Mouse (Mus musculus): ENCODE data around the gene Serinc5. TPM values are rescaled to one million over a fixed set of nuclear protein-coding genes. Genes with fewer than 3 reads are reported as not detected.

The Serinc5 gene
- total and polyA plus RNA-seq, 3 experiments = 10.3 to 12.4 (median 12.0) TPM

DNA sequence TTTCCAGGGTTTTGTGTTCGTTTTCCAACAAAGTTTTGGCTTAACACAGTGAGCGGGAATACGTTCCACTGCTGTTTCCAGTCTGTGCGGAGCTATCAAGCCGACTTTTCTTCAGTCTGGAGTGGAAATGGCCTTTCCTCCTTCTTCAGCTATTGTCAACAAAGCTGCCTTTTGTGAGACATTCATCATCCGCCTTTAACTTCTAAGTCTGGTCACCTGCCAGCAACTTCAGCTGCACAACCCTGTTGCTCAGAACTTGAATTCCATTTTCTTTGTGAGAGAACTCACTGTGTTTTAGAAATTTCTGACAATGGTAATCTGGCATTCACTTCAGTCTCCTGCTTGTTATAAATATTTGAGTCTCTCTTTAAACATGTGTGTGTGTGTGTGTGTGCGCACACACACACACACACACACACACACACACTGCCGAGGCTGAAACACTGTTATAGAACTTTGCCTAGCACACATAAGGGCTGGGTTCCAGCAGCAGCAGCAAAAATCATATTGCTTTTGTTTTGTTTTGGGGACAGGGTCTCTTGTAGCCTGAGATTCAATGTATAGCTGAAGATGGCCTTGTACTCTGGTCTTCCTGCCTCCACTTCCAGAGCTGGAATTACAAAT lies 26.7 kb upstream of the Serinc5 start:
- Histone ChIP-seq H3K4me1 (ENCODE audit: control insufficient read depth, insufficient read depth, low read length) (peaks cover 5% of the 10 kb centered on the region), H3K27me3 (ENCODE audit: control insufficient read depth, insufficient read depth, low read length) (no peaks in the 10 kb centered on the region), H3K79me2 (replicated peaks; ENCODE audit: control insufficient read depth, insufficient read depth, low read length) (no peaks in the 10 kb centered on the region), H3K4me3 (no peak overlapping the region), H3K27ac (no peak overlapping the region), H3K36me3 (ENCODE audit: control insufficient read depth, insufficient read depth, low read length) (no peaks in the 10 kb centered on the region), H3K9ac (ENCODE audit: low read depth, low read length) (no peak overlapping the region)
- intact Hi-C loops (cut with DNase I) = no loop called here
- TF ChIP-seq CTCF (IDR thresholded peaks at IDR 0.05) = no peak
- TF ChIP-seq EP300 (IDR thresholded peaks at IDR 0.05; ENCODE audit: insufficient read depth, low read depth, low read length) = no peak
- TF ChIP-seq POLR2A (IDR thresholded peaks at IDR 0.05; ENCODE audit: insufficient read depth, low read depth, low read length) = no peak
- 41% methylated on average over 8 of the region's 8 CpGs for WGBS
- no peak for DNase-seq

DNA sequence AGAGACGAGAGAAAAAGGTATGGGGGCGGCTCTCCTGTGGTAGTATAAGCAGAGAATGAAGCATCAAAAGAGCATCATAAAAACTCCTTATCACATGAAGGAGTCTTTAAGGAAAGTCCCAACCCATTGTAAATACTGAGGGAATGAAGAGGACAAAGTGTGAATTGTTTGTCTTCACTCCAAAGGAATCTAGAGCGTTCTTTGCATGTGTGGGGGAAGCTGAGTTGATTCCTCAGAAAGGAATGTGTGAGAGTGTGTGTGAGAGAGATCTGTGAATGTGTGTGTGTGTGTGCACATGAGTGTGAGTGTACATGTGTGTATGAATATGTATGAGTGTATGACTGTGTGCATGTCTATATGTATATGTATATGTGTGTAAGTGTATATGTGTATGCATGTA lies 22.2 kb upstream of the Serinc5 start:
- H3K36me3 ChIP-seq (ENCODE audit: control insufficient read depth, insufficient read depth, low read length) = no peaks in the 10 kb centered on the region
- DNase-seq = no peak
- H3K4me1 ChIP-seq (ENCODE audit: control insufficient read depth, insufficient read depth, low read length) = peaks cover 5% of the 10 kb centered on the region
- no peak overlapping the region for H3K4me3 ChIP-seq
- no peaks in the 10 kb centered on the region for H3K79me2 ChIP-seq (replicated peaks; ENCODE audit: control insufficient read depth, insufficient read depth, low read length)
- no peak for TF ChIP-seq CTCF (IDR thresholded peaks at IDR 0.05)
- no peak for TF ChIP-seq EP300 (IDR thresholded peaks at IDR 0.05; ENCODE audit: insufficient read depth, low read depth, low read length)
- TF ChIP-seq POLR2A (IDR thresholded peaks at IDR 0.05; ENCODE audit: insufficient read depth, low read depth, low read length) = no peak
- H3K9ac ChIP-seq (ENCODE audit: low read depth, low read length) = no peak overlapping the region
- no peaks in the 10 kb centered on the region for H3K27me3 ChIP-seq (ENCODE audit: control insufficient read depth, insufficient read depth, low read length)
- intact Hi-C loops (cut with DNase I) = no loop called here
- 66% methylated on average over 3 of the region's 3 CpGs for WGBS
- H3K27ac ChIP-seq = no peak overlapping the region

DNA sequence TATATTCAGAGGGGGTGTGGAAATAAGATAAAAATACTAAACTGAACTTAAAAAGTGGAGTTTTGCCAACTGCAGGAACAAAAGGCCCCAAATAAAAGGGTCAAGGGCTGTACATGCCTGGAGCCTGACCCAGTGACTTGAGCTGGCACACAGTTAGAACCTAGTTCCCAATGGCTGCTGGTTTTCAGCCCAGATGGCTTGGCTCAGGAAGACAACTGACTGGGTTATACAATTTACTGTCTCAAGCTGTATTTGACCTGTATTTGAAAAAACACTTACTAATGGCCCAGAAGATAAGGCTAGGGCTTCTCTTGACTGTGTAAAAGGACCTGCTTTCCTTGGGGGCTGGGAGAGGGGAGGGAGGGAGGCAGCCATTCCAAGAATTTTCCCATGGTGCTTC lies 21.6 kb upstream of the Serinc5 start:
- Histone ChIP-seq H3K36me3 (ENCODE audit: control insufficient read depth, insufficient read depth, low read length) (no peaks in the 10 kb centered on the region), H3K27me3 (ENCODE audit: control insufficient read depth, insufficient read depth, low read length) (no peaks in the 10 kb centered on the region), H3K27ac (no peak overlapping the region), H3K4me1 (ENCODE audit: control insufficient read depth, insufficient read depth, low read length) (peaks cover 5% of the 10 kb centered on the region), H3K79me2 (replicated peaks; ENCODE audit: control insufficient read depth, insufficient read depth, low read length) (no peaks in the 10 kb centered on the region), H3K4me3 (no peak overlapping the region), H3K9ac (ENCODE audit: low read depth, low read length) (no peak overlapping the region)
- DNase-seq = peak in 1 of 2 experiments; percentile 18
- TF ChIP-seq EP300 (IDR thresholded peaks at IDR 0.05; ENCODE audit: insufficient read depth, low read depth, low read length) (no peak), POLR2A (IDR thresholded peaks at IDR 0.05; ENCODE audit: insufficient read depth, low read depth, low read length) (no peak)
- intact Hi-C loops (cut with DNase I) = no loop called here

DNA sequence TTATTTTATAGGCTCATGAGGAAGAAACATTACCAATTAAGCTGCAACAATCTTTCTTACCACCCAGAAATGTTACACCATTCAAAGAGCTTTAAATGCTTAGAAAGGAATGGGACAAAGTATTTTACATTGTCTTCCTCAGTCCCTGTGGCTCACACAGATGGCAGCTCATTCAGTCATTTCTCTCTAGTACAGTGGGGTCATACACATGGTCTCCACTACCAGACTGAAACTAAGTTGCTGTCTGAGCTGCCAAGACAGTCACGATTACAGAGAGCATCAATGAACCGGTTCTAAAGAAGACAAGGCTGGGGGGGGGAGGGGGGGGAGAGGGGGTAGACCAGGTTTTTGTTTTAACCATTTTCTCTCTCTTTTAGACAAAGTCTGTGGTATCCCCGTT lies 19.7 kb upstream of the Serinc5 start:
- WGBS = 83% methylated on average over 3 of the region's 3 CpGs
- intact Hi-C loops (cut with DNase I) = no loop called here
- H3K27me3 ChIP-seq (ENCODE audit: control insufficient read depth, insufficient read depth, low read length) = no peaks in the 10 kb centered on the region

DNA sequence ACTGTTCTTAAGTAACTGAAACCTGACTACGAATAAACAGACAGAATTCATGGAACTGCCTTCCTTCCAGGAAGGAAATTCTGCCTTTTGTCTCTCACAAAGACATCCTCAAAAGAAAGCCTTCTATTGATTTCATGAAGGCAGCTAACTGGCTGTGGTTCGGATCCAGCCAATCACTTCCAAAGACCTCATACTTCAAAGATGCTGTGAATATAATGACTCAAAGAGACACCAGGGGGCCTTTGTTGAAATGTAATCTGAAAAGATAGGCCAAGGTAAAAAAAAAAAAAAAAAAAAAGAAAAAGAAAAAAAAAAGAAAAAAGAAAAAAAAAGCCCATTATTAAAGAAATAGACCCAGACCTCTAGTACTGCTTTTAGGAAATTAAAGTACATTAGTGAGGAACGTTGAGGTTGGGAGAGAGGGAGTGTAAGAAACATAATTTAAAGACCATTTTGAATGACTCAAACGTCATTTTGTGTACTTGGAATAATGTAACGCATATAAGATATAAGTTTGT lies 18.6 kb upstream of the Serinc5 start:
- no peak overlapping the region for H3K4me3 ChIP-seq
- no peak for DNase-seq
- TF ChIP-seq CTCF (IDR thresholded peaks at IDR 0.05) (no peak), POLR2A (IDR thresholded peaks at IDR 0.05; ENCODE audit: insufficient read depth, low read depth, low read length) (no peak), EP300 (IDR thresholded peaks at IDR 0.05; ENCODE audit: insufficient read depth, low read depth, low read length) (no peak)
- H3K4me1 ChIP-seq (ENCODE audit: control insufficient read depth, insufficient read depth, low read length) = peaks cover 5% of the 10 kb centered on the region
- H3K9ac ChIP-seq (ENCODE audit: low read depth, low read length) = no peak overlapping the region
- no peaks in the 10 kb centered on the region for H3K79me2 ChIP-seq (replicated peaks; ENCODE audit: control insufficient read depth, insufficient read depth, low read length)
- 75% methylated on average over 5 of the region's 5 CpGs for WGBS
- no peaks in the 10 kb centered on the region for H3K36me3 ChIP-seq (ENCODE audit: control insufficient read depth, insufficient read depth, low read length)
- intact Hi-C loops (cut with DNase I) = no loop called here
- H3K27ac ChIP-seq = no peak overlapping the region
- no peaks in the 10 kb centered on the region for H3K27me3 ChIP-seq (ENCODE audit: control insufficient read depth, insufficient read depth, low read length)

More for the DNA sequence above, 19.7 kb upstream of the Serinc5 start:
- no peak for DNase-seq
- no peak overlapping the region for H3K27ac ChIP-seq
- no peaks in the 10 kb centered on the region for H3K79me2 ChIP-seq (replicated peaks; ENCODE audit: control insufficient read depth, insufficient read depth, low read length)
- no peak overlapping the region for H3K4me3 ChIP-seq
- no peak for TF ChIP-seq CTCF (IDR thresholded peaks at IDR 0.05)
- no peak for TF ChIP-seq POLR2A (IDR thresholded peaks at IDR 0.05; ENCODE audit: insufficient read depth, low read depth, low read length)
- TF ChIP-seq EP300 (IDR thresholded peaks at IDR 0.05; ENCODE audit: insufficient read depth, low read depth, low read length) = no peak
- H3K36me3 ChIP-seq (ENCODE audit: control insufficient read depth, insufficient read depth, low read length) = no peaks in the 10 kb centered on the region
- no peak overlapping the region for H3K9ac ChIP-seq (ENCODE audit: low read depth, low read length)
- H3K4me1 ChIP-seq (ENCODE audit: control insufficient read depth, insufficient read depth, low read length) = peaks cover 5% of the 10 kb centered on the region

DNA sequence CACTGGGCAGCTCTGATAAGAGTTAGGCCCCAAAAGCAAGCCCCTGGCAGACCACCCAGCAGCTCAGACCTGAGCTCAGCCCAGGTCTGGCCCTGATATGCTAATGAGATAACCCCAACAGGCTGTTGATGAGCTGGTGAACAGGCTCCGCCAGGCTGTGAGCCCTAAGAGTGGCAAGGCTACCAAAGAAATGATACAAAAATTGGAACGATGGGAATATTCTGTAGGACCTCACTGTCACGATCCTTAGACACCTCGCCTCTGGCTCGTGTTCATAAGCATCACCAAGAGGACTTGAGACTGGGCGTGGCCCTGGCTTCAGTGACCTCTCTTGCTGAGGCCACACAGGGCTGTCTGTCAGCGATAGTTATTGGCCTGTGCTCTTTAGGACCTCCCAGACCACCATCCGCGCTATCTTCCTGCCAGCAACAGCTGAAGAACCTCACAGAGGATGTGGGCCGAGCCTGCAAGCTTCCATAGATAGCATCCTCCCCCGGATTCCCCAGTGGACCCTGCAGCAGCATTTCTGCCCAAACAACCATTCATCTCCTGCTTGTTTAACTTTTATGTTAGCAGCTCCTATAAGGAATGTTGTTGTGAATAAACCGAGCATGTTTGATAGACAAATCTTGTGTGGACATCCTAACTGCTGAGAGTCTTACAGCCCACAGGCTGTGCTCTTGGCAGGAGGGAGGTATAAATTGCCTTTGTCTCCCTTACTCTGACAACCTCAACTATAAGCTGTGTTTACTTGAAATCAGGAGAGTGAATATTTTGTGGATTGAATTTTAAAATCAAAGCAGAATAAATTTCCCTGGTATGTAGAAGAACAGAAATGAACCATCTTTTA lies 17.9 kb upstream of the Serinc5 start:
- intact Hi-C loops (cut with DNase I) = no loop called here
- Histone ChIP-seq H3K27ac (no peak overlapping the region), H3K4me3 (no peak overlapping the region), H3K4me1 (ENCODE audit: control insufficient read depth, insufficient read depth, low read length) (peaks cover 5% of the 10 kb centered on the region), H3K27me3 (ENCODE audit: control insufficient read depth, insufficient read depth, low read length) (no peaks in the 10 kb centered on the region), H3K36me3 (ENCODE audit: control insufficient read depth, insufficient read depth, low read length) (no peaks in the 10 kb centered on the region), H3K79me2 (replicated peaks; ENCODE audit: control insufficient read depth, insufficient read depth, low read length) (no peaks in the 10 kb centered on the region), H3K9ac (ENCODE audit: low read depth, low read length) (no peak overlapping the region)
- WGBS = 19% methylated on average over 12 of the region's 12 CpGs
- DNase-seq = peak; percentile 35 to 46
- TF ChIP-seq EP300 (IDR thresholded peaks at IDR 0.05; ENCODE audit: insufficient read depth, low read depth, low read length) = no peak
- TF ChIP-seq POLR2A (IDR thresholded peaks at IDR 0.05; ENCODE audit: insufficient read depth, low read depth, low read length) = no peak

Data from heart, adult 2 months (tissue).